ENCODE assay signal across 23 mouse cellular contexts in the genomic region with DNA sequence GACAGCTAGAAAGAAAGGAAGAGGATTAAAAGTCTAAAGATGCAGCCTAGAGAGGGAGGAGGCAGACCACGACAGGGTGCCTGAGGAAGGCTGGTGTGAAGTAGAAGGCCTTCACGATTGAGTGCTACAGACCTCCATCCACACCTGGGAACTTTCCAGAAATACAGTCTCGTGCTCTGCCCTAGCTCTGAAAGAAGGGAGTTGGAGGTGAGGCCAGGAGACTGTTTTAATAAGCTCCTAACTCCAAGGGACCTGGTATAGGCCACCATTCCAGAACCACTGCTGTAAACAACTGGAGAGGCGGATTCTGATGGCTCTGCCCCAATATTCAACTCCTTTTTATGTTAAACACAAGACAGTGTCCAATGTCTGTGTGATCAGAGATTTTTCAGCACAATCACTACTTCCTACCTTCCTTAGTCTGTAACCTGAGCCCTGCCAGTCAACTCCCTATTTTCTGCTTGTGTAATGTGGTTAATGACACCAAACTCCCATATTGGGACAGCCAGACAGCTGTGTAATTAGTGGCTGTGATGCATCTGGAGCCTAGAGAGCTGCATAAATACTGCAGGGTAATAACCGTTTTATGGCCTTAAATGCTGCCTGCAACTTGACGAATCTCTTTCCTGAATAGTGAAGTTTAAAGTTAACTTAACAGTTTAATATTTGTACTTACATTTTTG.
DNase-seq lines count a peak whose midpoint lies in the region; ATAC-seq and TF ChIP-seq lines count a peak whose summit lies in the region.
"Had no signal": no experiment of that assay in that cellular context is flagged by ENCODE, and none has a peak within 500 bp of the region (broad histone marks: within the 10 kb centered on the region; RNA-seq: fewer than 3 reads in every experiment).

No protein-coding gene starts in this region.

- peaks cover 2% of the 10 kb centered on the region; the same call in 1 of the 2 replicates for H3K4me1 ChIP-seq in forebrain, embryonic 11.5 days (replicated peaks; ENCODE audit: control insufficient read depth, insufficient read depth, low read length)
- peaks cover 37% of the 10 kb centered on the region for H3K4me1 ChIP-seq in forebrain, embryonic 13.5 days
- H3K4me1 ChIP-seq in neural tube, embryonic 14.5 days (ENCODE audit: control insufficient read depth, insufficient read depth, low read length) = peaks cover 12% of the 10 kb centered on the region
- H3K4me1 ChIP-seq in neural tube, embryonic 15.5 days = peaks cover 22% of the 10 kb centered on the region
- peaks cover 22% of the 10 kb centered on the region for H3K4me1 ChIP-seq in limb, embryonic 11.5 days (ENCODE audit: control insufficient read depth, insufficient read depth, low read length)

- H3K9me3 ChIP-seq in forebrain, embryonic 11.5 days (ENCODE audit: control insufficient read depth, low read length) = no peaks in the 10 kb centered on the region
- H3K9me3 ChIP-seq in forebrain, embryonic 13.5 days (replicated peaks) = no peaks in the 10 kb centered on the region
- no peaks in the 10 kb centered on the region for H3K9me3 ChIP-seq in neural tube, embryonic 14.5 days (ENCODE audit: control insufficient read depth, low read length)
- no peaks in the 10 kb centered on the region for H3K9me3 ChIP-seq in neural tube, embryonic 15.5 days (replicated peaks)
- H3K9me3 ChIP-seq in limb, embryonic 11.5 days (ENCODE audit: control insufficient read depth, low read length) = no peaks in the 10 kb centered on the region
- H3K9me3 ChIP-seq: embryonic facial prominence, embryonic 12.5 days had no signal

- DNase-seq in forebrain, embryonic 11.5 days (ENCODE audit: low spot score) = peak; percentile 17
- no peak for DNase-seq in limb, embryonic 11.5 days (ENCODE audit: low spot score)
- DNase-seq in embryo, embryonic 9.5 days (ENCODE audit: extremely low spot score) = no peak
- no peak for DNase-seq in thymus, postnatal 25 days
- DNase-seq in gastrocnemius, adult 2 months = no peak
- DNase-seq: cerebellum, adult 9-10 months; forebrain, postnatal 0 days; gastrocnemius, postnatal 10 days; kidney, postnatal 14 days; left cerebral cortex, postnatal 4 days; lung, adult 18-20 months; lung, postnatal 14 days; right cerebral cortex, adult 18-20 months; thymus, adult 2 months had no signal

- H3K9ac ChIP-seq in forebrain, embryonic 11.5 days (ENCODE audit: low read length) = no peak overlapping the region
- no peak overlapping the region for H3K9ac ChIP-seq in forebrain, embryonic 13.5 days
- H3K9ac ChIP-seq in neural tube, embryonic 14.5 days (replicated peaks; ENCODE audit: low read depth, low read length) = no peak overlapping the region
- H3K9ac ChIP-seq in neural tube, embryonic 15.5 days (replicated peaks) = no peak overlapping the region
- H3K9ac ChIP-seq in limb, embryonic 11.5 days (ENCODE audit: low read length) = no peak overlapping the region
- H3K9ac ChIP-seq: embryonic facial prominence, embryonic 12.5 days; forebrain, postnatal 0 days had no signal

- H3K4me2 ChIP-seq in forebrain, embryonic 11.5 days (ENCODE audit: low read depth, low read length, severe bottlenecking) = no peak overlapping the region
- no peak overlapping the region for H3K4me2 ChIP-seq in forebrain, embryonic 13.5 days
- H3K4me2 ChIP-seq in neural tube, embryonic 14.5 days (ENCODE audit: low read depth, low read length) = no peak overlapping the region
- no peak overlapping the region for H3K4me2 ChIP-seq in neural tube, embryonic 15.5 days
- no peak overlapping the region for H3K4me2 ChIP-seq in limb, embryonic 11.5 days (ENCODE audit: low read depth, severe bottlenecking)
- H3K4me2 ChIP-seq: embryonic facial prominence, embryonic 12.5 days; liver, embryonic 11.5 days had no signal

- intact Hi-C loops in gastrocnemius, adult 2 months (cut with DNase I) = no loop called here

- H3K36me3 ChIP-seq in forebrain, embryonic 11.5 days (ENCODE audit: control insufficient read depth, insufficient read depth, low read length) = no peaks in the 10 kb centered on the region
- no peaks in the 10 kb centered on the region for H3K36me3 ChIP-seq in forebrain, embryonic 13.5 days (ENCODE audit: poor library complexity, severe bottlenecking)
- no peaks in the 10 kb centered on the region for H3K36me3 ChIP-seq in neural tube, embryonic 14.5 days (ENCODE audit: control insufficient read depth, insufficient read depth, low read length)
- no peaks in the 10 kb centered on the region for H3K36me3 ChIP-seq in neural tube, embryonic 15.5 days
- no peaks in the 10 kb centered on the region for H3K36me3 ChIP-seq in limb, embryonic 11.5 days (ENCODE audit: control insufficient read depth, insufficient read depth, low read length)
- H3K36me3 ChIP-seq: embryonic facial prominence, embryonic 12.5 days had no signal

- ATAC-seq in forebrain, embryonic 11.5 days (replicated peaks; ENCODE audit: low FRiP score) = no peak
- no peak for ATAC-seq in forebrain, embryonic 13.5 days
- 0 out of 2 replicates have a peak, but pooled peaks have one; percentile 68 for ATAC-seq in neural tube, embryonic 14.5 days (ENCODE audit: low read depth)
- no peak for ATAC-seq in neural tube, embryonic 15.5 days (ENCODE audit: low FRiP score)
- peak; percentile 39; the same call in 1 of the 2 replicates for ATAC-seq in limb, embryonic 11.5 days (ENCODE audit: insufficient number of reproducible peaks, low FRiP score, low TSS enrichment, low read depth)
- ATAC-seq: forebrain, postnatal 0 days; hindbrain, postnatal 0 days; midbrain, embryonic 16.5 days had no signal

- no peak overlapping the region for H3K4me3 ChIP-seq in forebrain, embryonic 11.5 days (ENCODE audit: low read depth, low read length)
- no peak overlapping the region for H3K4me3 ChIP-seq in forebrain, embryonic 13.5 days
- no peak overlapping the region for H3K4me3 ChIP-seq in neural tube, embryonic 14.5 days (ENCODE audit: low read depth, low read length)
- no peak overlapping the region for H3K4me3 ChIP-seq in neural tube, embryonic 15.5 days (replicated peaks)
- H3K4me3 ChIP-seq in limb, embryonic 11.5 days (ENCODE audit: low read depth, low read length) = no peak overlapping the region
- no peak overlapping the region for H3K4me3 ChIP-seq in gastrocnemius, adult 2 months
- H3K4me3 ChIP-seq: embryonic facial prominence, embryonic 12.5 days; left cerebral cortex, adult 2 months; megakaryocyte, embryonic 14.5 days had no signal

- 73% methylated on average over 6 of the region's 6 CpGs for WGBS in forebrain, embryonic 11.5 days
- 48% methylated on average over 6 of the region's 6 CpGs for WGBS in forebrain, embryonic 13.5 days
- WGBS in neural tube, embryonic 14.5 days = 46% methylated on average over 6 of the region's 6 CpGs
- 40% methylated on average over 6 of the region's 6 CpGs for WGBS in neural tube, embryonic 15.5 days
- WGBS in limb, embryonic 11.5 days = 35% methylated on average over 6 of the region's 6 CpGs

- no peaks in the 10 kb centered on the region for H3K27me3 ChIP-seq in forebrain, embryonic 11.5 days (ENCODE audit: control insufficient read depth, insufficient read depth, low read length)
- H3K27me3 ChIP-seq in forebrain, embryonic 13.5 days = no peaks in the 10 kb centered on the region
- no peaks in the 10 kb centered on the region for H3K27me3 ChIP-seq in neural tube, embryonic 14.5 days (ENCODE audit: control insufficient read depth, insufficient read depth, low read length)
- H3K27me3 ChIP-seq in neural tube, embryonic 15.5 days (replicated peaks) = no peaks in the 10 kb centered on the region
- H3K27me3 ChIP-seq in limb, embryonic 11.5 days (ENCODE audit: control insufficient read depth, insufficient read depth, low read length) = no peaks in the 10 kb centered on the region
- H3K27me3 ChIP-seq: embryonic facial prominence, embryonic 12.5 days; megakaryocyte, embryonic 14.5 days had no signal

- H3K27ac ChIP-seq in forebrain, embryonic 11.5 days (ENCODE audit: low read depth, low read length) = no peak overlapping the region
- H3K27ac ChIP-seq in forebrain, embryonic 13.5 days = no peak overlapping the region
- H3K27ac ChIP-seq in neural tube, embryonic 14.5 days (ENCODE audit: low read depth, low read length) = no peak overlapping the region
- no peak overlapping the region for H3K27ac ChIP-seq in neural tube, embryonic 15.5 days (replicated peaks)
- no peak overlapping the region for H3K27ac ChIP-seq in limb, embryonic 11.5 days (replicated peaks; ENCODE audit: low read depth, low read length)
- no peak overlapping the region for H3K27ac ChIP-seq in gastrocnemius, adult 2 months
- H3K27ac ChIP-seq: embryonic facial prominence, embryonic 12.5 days; hindbrain, postnatal 0 days; left cerebral cortex, adult 2 months had no signal

- no peak for TF ChIP-seq CTCF in gastrocnemius, adult 2 months (IDR thresholded peaks at IDR 0.05)

Comparison
In these comparisons a context has a peak if more than half of its experiments do, and no peak if none do; other contexts are left out.
1. ATAC-seq: peak in neural tube, embryonic 14.5 days (single experiment) and limb, embryonic 11.5 days (single experiment); none in forebrain, embryonic 11.5 days (single experiment), forebrain, embryonic 13.5 days (single experiment) and neural tube, embryonic 15.5 days (single experiment).